29 mouse cellular contexts compared by ENCODE assay signal in the genomic region with DNA sequence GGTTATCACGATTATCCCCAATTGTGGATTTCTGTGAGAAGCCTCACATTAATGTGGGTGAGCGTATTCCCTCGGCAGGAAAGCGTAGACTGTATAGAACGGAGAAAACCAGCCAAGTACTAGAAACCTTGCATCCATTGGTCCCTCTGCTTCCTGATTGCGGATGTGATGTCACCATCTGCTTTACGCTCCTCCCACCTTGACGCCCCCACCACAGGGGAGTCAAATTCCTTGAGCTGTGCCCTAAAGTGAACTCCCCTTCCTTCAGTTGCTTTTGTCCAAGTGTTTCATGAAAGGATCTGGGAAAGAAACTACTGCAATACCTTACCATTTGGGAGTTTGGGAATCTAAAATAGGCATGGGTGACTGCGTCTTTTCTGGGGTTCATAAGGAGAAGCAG.
DNase-seq lines count a peak whose midpoint lies in the region; ATAC-seq and TF ChIP-seq lines count a peak whose summit lies in the region.
"Had no signal": no experiment of that assay in that cellular context is flagged by ENCODE, and none has a peak within 500 bp of the region (broad histone marks: within the 10 kb centered on the region; RNA-seq: fewer than 3 reads in every experiment).

No protein-coding gene starts in this region.

- H3K4me1 ChIP-seq in testis, adult 2 months (ENCODE audit: control insufficient read depth, insufficient read depth, low read length): peaks cover 5% of the 10 kb centered on the region
- peaks cover 65% of the 10 kb centered on the region for H3K4me1 ChIP-seq in limb, embryonic 13.5 days
- no peaks in the 10 kb centered on the region for H3K4me1 ChIP-seq in midbrain, postnatal 0 days (ENCODE audit: insufficient read depth, low read length)
- H3K4me1 ChIP-seq: liver, embryonic 15.5 days had no signal

- peak overlapping the region; percentile 16; the same call in 1 of the 2 replicates for H3K4me3 ChIP-seq in gastrocnemius, adult 2 months
- peak overlapping the region; percentile 19; the same call in 1 of the 2 replicates for H3K4me3 ChIP-seq in testis, adult 2 months (ENCODE audit: control insufficient read depth, low read depth, low read length)
- no peak overlapping the region for H3K4me3 ChIP-seq in limb, embryonic 13.5 days
- H3K4me3 ChIP-seq in midbrain, postnatal 0 days (ENCODE audit: low read depth, low read length): no peak overlapping the region
- H3K4me3 ChIP-seq: embryonic facial prominence, embryonic 13.5 days; forebrain, embryonic 10.5 days; forebrain, embryonic 15.5 days; hindbrain, embryonic 12.5 days; intestine, embryonic 15.5 days; liver, embryonic 15.5 days; midbrain, embryonic 15.5 days; stomach, embryonic 15.5 days had no signal

- no peak overlapping the region for H3K9ac ChIP-seq in limb, embryonic 13.5 days
- no peak overlapping the region for H3K9ac ChIP-seq in midbrain, postnatal 0 days (replicated peaks; ENCODE audit: low read length, poor library complexity, severe bottlenecking)
- H3K9ac ChIP-seq: embryonic facial prominence, embryonic 13.5 days; forebrain, embryonic 15.5 days; hindbrain, embryonic 12.5 days; intestine, embryonic 15.5 days; liver, embryonic 15.5 days; lung, embryonic 14.5 days; midbrain, embryonic 15.5 days; stomach, embryonic 15.5 days had no signal

- WGBS in limb, embryonic 13.5 days: 85% methylated on average over 9 of the region's 9 CpGs
- WGBS in midbrain, postnatal 0 days: 93% methylated on average over 9 of the region's 9 CpGs

- H3K9me3 ChIP-seq in limb, embryonic 13.5 days: no peaks in the 10 kb centered on the region
- no peaks in the 10 kb centered on the region for H3K9me3 ChIP-seq in midbrain, postnatal 0 days (ENCODE audit: low read length)
- H3K9me3 ChIP-seq: embryonic facial prominence, embryonic 13.5 days; forebrain, embryonic 10.5 days; forebrain, embryonic 15.5 days; hindbrain, embryonic 12.5 days; intestine, embryonic 15.5 days; liver, embryonic 15.5 days; midbrain, embryonic 15.5 days; stomach, embryonic 15.5 days had no signal

- H3K36me3 ChIP-seq in testis, adult 2 months (ENCODE audit: control insufficient read depth, insufficient read depth, low read length): no peaks in the 10 kb centered on the region
- H3K36me3 ChIP-seq in limb, embryonic 13.5 days: no peaks in the 10 kb centered on the region
- no peaks in the 10 kb centered on the region for H3K36me3 ChIP-seq in midbrain, postnatal 0 days (ENCODE audit: insufficient read depth, low read length)
- H3K36me3 ChIP-seq: embryonic facial prominence, embryonic 13.5 days; forebrain, embryonic 10.5 days; forebrain, embryonic 15.5 days; hindbrain, embryonic 12.5 days; intestine, embryonic 15.5 days; liver, embryonic 15.5 days; midbrain, embryonic 15.5 days; stomach, embryonic 15.5 days had no signal

- intact Hi-C loops in gastrocnemius, adult 2 months (cut with DNase I): no loop called here

- 0 out of 2 replicates have a peak overlapping the region, but pooled peaks have one; percentile 24 for H3K4me2 ChIP-seq in limb, embryonic 13.5 days (replicated peaks)
- H3K4me2 ChIP-seq in midbrain, postnatal 0 days (ENCODE audit: low read depth, low read length, poor library complexity, severe bottlenecking): no peak overlapping the region
- H3K4me2 ChIP-seq: embryonic facial prominence, embryonic 13.5 days; forebrain, embryonic 15.5 days; heart, embryonic 11.5 days; hindbrain, embryonic 12.5 days; intestine, embryonic 15.5 days; liver, embryonic 15.5 days; lung, embryonic 14.5 days; midbrain, embryonic 15.5 days; stomach, embryonic 15.5 days had no signal

- no peak for TF ChIP-seq POLR2A in testis, adult 2 months (IDR thresholded peaks at IDR 0.05; ENCODE audit: control insufficient read depth, low read depth, low read length)

- H3K27me3 ChIP-seq in testis, adult 2 months (ENCODE audit: control insufficient read depth, insufficient read depth, low read length): no peaks in the 10 kb centered on the region
- no peaks in the 10 kb centered on the region for H3K27me3 ChIP-seq in limb, embryonic 13.5 days
- no peaks in the 10 kb centered on the region for H3K27me3 ChIP-seq in midbrain, postnatal 0 days (ENCODE audit: insufficient read depth, low read length)
- H3K27me3 ChIP-seq: embryonic facial prominence, embryonic 13.5 days; forebrain, embryonic 15.5 days; hindbrain, embryonic 12.5 days; intestine, embryonic 15.5 days; liver, embryonic 15.5 days; midbrain, embryonic 15.5 days; stomach, embryonic 15.5 days had no signal

- no peak for TF ChIP-seq CTCF in gastrocnemius, adult 2 months (IDR thresholded peaks at IDR 0.05)
- TF ChIP-seq CTCF in testis, adult 2 months (IDR thresholded peaks at IDR 0.05; ENCODE audit: control insufficient read depth, insufficient read depth, insufficient replicate concordance, low read depth, low read length): no peak
- TF ChIP-seq CTCF in midbrain, postnatal 0 days (IDR thresholded peaks at IDR 0.05): no peak

- peak overlapping the region; percentile 57 for H3K27ac ChIP-seq in gastrocnemius, adult 2 months
- H3K27ac ChIP-seq in testis, adult 2 months (ENCODE audit: control insufficient read depth, insufficient read depth, low read depth, low read length): no peak overlapping the region
- peak overlapping the region; percentile 48; the same call in 1 of the 2 replicates for H3K27ac ChIP-seq in limb, embryonic 13.5 days
- no peak overlapping the region for H3K27ac ChIP-seq in midbrain, postnatal 0 days (ENCODE audit: low read depth, low read length)
- H3K27ac ChIP-seq: embryonic facial prominence, embryonic 13.5 days; forebrain, embryonic 10.5 days; forebrain, embryonic 15.5 days; hindbrain, embryonic 12.5 days; hindbrain, postnatal 0 days; intestine, embryonic 15.5 days; liver, embryonic 15.5 days; midbrain, embryonic 15.5 days; stomach, embryonic 15.5 days had no signal

- no peak for ATAC-seq in limb, embryonic 13.5 days (ENCODE audit: low FRiP score, low read depth)
- no peak for ATAC-seq in midbrain, postnatal 0 days (ENCODE audit: low FRiP score)
- ATAC-seq: forebrain, embryonic 15.5 days; hindbrain, postnatal 0 days; intestine, embryonic 15.5 days; midbrain, embryonic 15.5 days had no signal

- no peak for DNase-seq in gastrocnemius, adult 2 months
- DNase-seq in gastrocnemius, postnatal 25 days: no peak
- no peak for DNase-seq in testis, postnatal 10 days (ENCODE audit: low spot score)
- no peak for DNase-seq in adrenal gland, adult 2 months
- no peak for DNase-seq in midbrain, postnatal 0 days (ENCODE audit: low spot score)
- DNase-seq: adrenal gland, postnatal 25 days; cerebellum, adult 11-12 months; cerebellum, adult 9-11 months; gastrocnemius, postnatal 10 days; heart, postnatal 36 days; layer of hippocampus, adult 9-11 months; liver; lung, embryonic 14.5 days; lung, postnatal 14 days; right cerebral cortex, postnatal 25 days; thymus, adult 18-20 months; thymus, postnatal 25 days had no signal

Comparison
In these comparisons a context has a peak if more than half of its experiments do, and no peak if none do; other contexts are left out.
1. H3K27ac ChIP-seq: peak in gastrocnemius, adult 2 months (single experiment) and limb, embryonic 13.5 days (single experiment); none in testis, adult 2 months (single experiment) and midbrain, postnatal 0 days (single experiment).
2. H3K4me3 ChIP-seq: peak in gastrocnemius, adult 2 months (single experiment) and testis, adult 2 months (single experiment); none in limb, embryonic 13.5 days (single experiment) and midbrain, postnatal 0 days (single experiment).